Comparison of ENCODE assay signal across 11 mouse cellular contexts in genomic region chr7:65638170-65638770, GRCm38 (mm10). TPM values are rescaled to one million over a fixed set of nuclear protein-coding genes. Genes with fewer than 3 reads are reported as not detected.
DNase-seq lines count a peak whose midpoint lies in the region; ATAC-seq and TF ChIP-seq lines count a peak whose summit lies in the region.
"Had no signal": no experiment of that assay in that cellular context is flagged by ENCODE, and none has a peak within 500 bp of the region (broad histone marks: within the 10 kb centered on the region; RNA-seq: fewer than 3 reads in every experiment).

No protein-coding gene starts in this region.

- TF ChIP-seq CTCF in lung, embryonic 14.5 days (IDR thresholded peaks at IDR 0.05; ENCODE audit: low read depth) = peak; percentile 15; the same call in 1 of the 2 replicates

- H3K36me3 ChIP-seq in heart, embryonic 10.5 days = no peaks in the 10 kb centered on the region
- H3K36me3 ChIP-seq in lung, embryonic 14.5 days (ENCODE audit: insufficient read depth) = no peaks in the 10 kb centered on the region
- no peaks in the 10 kb centered on the region for H3K36me3 ChIP-seq in forebrain, embryonic 14.5 days (ENCODE audit: control insufficient read depth, insufficient read depth, low read length)
- H3K36me3 ChIP-seq in midbrain, embryonic 14.5 days (ENCODE audit: control insufficient read depth, insufficient read depth, low read length) = no peaks in the 10 kb centered on the region
- H3K36me3 ChIP-seq: heart, embryonic 13.5 days; limb, embryonic 15.5 days had no signal

- H3K9me3 ChIP-seq in heart, embryonic 10.5 days = no peaks in the 10 kb centered on the region
- H3K9me3 ChIP-seq in lung, embryonic 14.5 days (ENCODE audit: low read depth, low read length) = no peaks in the 10 kb centered on the region
- no peaks in the 10 kb centered on the region for H3K9me3 ChIP-seq in forebrain, embryonic 14.5 days (replicated peaks; ENCODE audit: control insufficient read depth, low read length)
- H3K9me3 ChIP-seq in midbrain, embryonic 14.5 days (ENCODE audit: control insufficient read depth, low read length) = no peaks in the 10 kb centered on the region
- H3K9me3 ChIP-seq: heart, embryonic 13.5 days; limb, embryonic 15.5 days had no signal

- no peak overlapping the region for H3K4me3 ChIP-seq in heart, embryonic 10.5 days
- no peak overlapping the region for H3K4me3 ChIP-seq in lung, embryonic 14.5 days (ENCODE audit: low read depth, low read length)
- H3K4me3 ChIP-seq in forebrain, embryonic 14.5 days (ENCODE audit: low read depth, low read length) = no peak overlapping the region
- H3K4me3 ChIP-seq in midbrain, embryonic 14.5 days (replicated peaks; ENCODE audit: low read depth, low read length) = no peak overlapping the region
- H3K4me3 ChIP-seq: heart, embryonic 13.5 days; limb, embryonic 15.5 days had no signal

- intact Hi-C loops in heart, postnatal 10 days (cut with DNase I) = no loop called here
- intact Hi-C loops in gastrocnemius, postnatal 14 days (cut with DNase I; ENCODE audit: low total_unique reads) = no loop called here

- H3K4me2 ChIP-seq in lung, embryonic 14.5 days = no peak overlapping the region
- H3K4me2 ChIP-seq in forebrain, embryonic 14.5 days (ENCODE audit: low read length) = no peak overlapping the region
- no peak overlapping the region for H3K4me2 ChIP-seq in midbrain, embryonic 14.5 days (ENCODE audit: low read length)
- H3K4me2 ChIP-seq: heart, embryonic 13.5 days; limb, embryonic 15.5 days had no signal

- 72% methylated on average over 7 of the region's 7 CpGs for WGBS in heart, embryonic 10.5 days
- 64% methylated on average over 7 of the region's 7 CpGs for WGBS in lung, embryonic 14.5 days
- 25% methylated on average over 7 of the region's 7 CpGs for WGBS in forebrain, embryonic 14.5 days
- WGBS in midbrain, embryonic 14.5 days = 60% methylated on average over 7 of the region's 7 CpGs

- ATAC-seq in lung, embryonic 14.5 days (ENCODE audit: insufficient read depth) = no peak
- ATAC-seq in forebrain, embryonic 14.5 days = peak; percentile 78
- peak; percentile 24; the same call in 1 of the 2 replicates for ATAC-seq in midbrain, embryonic 14.5 days (ENCODE audit: low FRiP score, low TSS enrichment)

- H3K27ac ChIP-seq in heart, embryonic 10.5 days = no peak overlapping the region
- no peak overlapping the region for H3K27ac ChIP-seq in lung, embryonic 14.5 days (ENCODE audit: low read depth)
- H3K27ac ChIP-seq in forebrain, embryonic 14.5 days (ENCODE audit: low read depth, low read length) = no peak overlapping the region
- no peak overlapping the region for H3K27ac ChIP-seq in midbrain, embryonic 14.5 days (replicated peaks; ENCODE audit: low read depth, low read length)
- H3K27ac ChIP-seq: heart, embryonic 13.5 days; limb, embryonic 15.5 days had no signal

- H3K4me1 ChIP-seq in heart, embryonic 10.5 days = 0 out of 2 replicates have a peak, but pooled peaks cover 9% of the 10 kb centered on the region
- H3K4me1 ChIP-seq in lung, embryonic 14.5 days (ENCODE audit: insufficient read depth) = no peaks in the 10 kb centered on the region
- H3K4me1 ChIP-seq in forebrain, embryonic 14.5 days (ENCODE audit: control insufficient read depth, insufficient read depth, low read length) = no peaks in the 10 kb centered on the region
- no peaks in the 10 kb centered on the region for H3K4me1 ChIP-seq in midbrain, embryonic 14.5 days (ENCODE audit: control insufficient read depth, insufficient read depth, low read length)
- H3K4me1 ChIP-seq: limb, embryonic 15.5 days had no signal

- DNase-seq in heart, embryonic 10.5 days (ENCODE audit: low spot score) = peak; percentile 51
- no peak for DNase-seq in heart, postnatal 10 days
- no peak for DNase-seq in lung, embryonic 14.5 days
- no peak for DNase-seq in lung, postnatal 4 days
- DNase-seq in forebrain, embryonic 14.5 days (ENCODE audit: low spot score) = peak; percentile 65
- no peak for DNase-seq in midbrain, embryonic 14.5 days
- no peak for DNase-seq in gastrocnemius, postnatal 14 days
- DNase-seq: layer of hippocampus, adult 9-11 months; right cerebral cortex, postnatal 14 days had no signal

- no peak overlapping the region for H3K9ac ChIP-seq in lung, embryonic 14.5 days
- H3K9ac ChIP-seq in forebrain, embryonic 14.5 days (ENCODE audit: low read length) = no peak overlapping the region
- no peak overlapping the region for H3K9ac ChIP-seq in midbrain, embryonic 14.5 days (replicated peaks; ENCODE audit: low read length)
- H3K9ac ChIP-seq: heart, embryonic 13.5 days; limb, embryonic 15.5 days had no signal

- peaks cover 14% of the 10 kb centered on the region; the same call in 1 of the 2 replicates for H3K27me3 ChIP-seq in heart, embryonic 10.5 days (ENCODE audit: insufficient read depth, poor library complexity, severe bottlenecking)
- no peaks in the 10 kb centered on the region for H3K27me3 ChIP-seq in lung, embryonic 14.5 days (ENCODE audit: insufficient read depth, low read length)
- no peaks in the 10 kb centered on the region for H3K27me3 ChIP-seq in forebrain, embryonic 14.5 days (replicated peaks; ENCODE audit: control insufficient read depth, insufficient read depth, low read length)
- H3K27me3 ChIP-seq in midbrain, embryonic 14.5 days (ENCODE audit: control insufficient read depth, insufficient read depth, low read length) = 0 out of 2 replicates have a peak, but pooled peaks cover 6% of the 10 kb centered on the region
- H3K27me3 ChIP-seq: limb, embryonic 15.5 days had no signal

RNA-seq across cellular contexts. Expression of gene Tarsl2, which starts 6.4 kb away (rescaled TPM):
- 13.1 and 17.4 TPM in 2 replicates for polyA plus RNA-seq in heart, embryonic 10.5 days (2016; fragmentation: Nextera tagmentation; extraction: Ambion mirVana)
- 10 to 100 TPM; 26.7 to 27.7 TPM for total RNA-seq in heart, postnatal 10 days (2021)
- polyA plus RNA-seq in lung, embryonic 14.5 days (2014; fragmentation: Nextera tagmentation; extraction: Ambion mirVana) = 9.1 and 10.4 TPM in 2 replicates
- polyA plus RNA-seq in forebrain, embryonic 14.5 days (2014; fragmentation: Nextera tagmentation; extraction: Ambion mirVana) = 14.9 and 15.3 TPM in 2 replicates
- 12.4 and 17.6 TPM in 2 replicates for polyA plus RNA-seq in midbrain, embryonic 14.5 days (2014; fragmentation: Nextera tagmentation; extraction: Ambion mirVana)
- 10 to 100 TPM; 39.0 to 41.0 TPM for total RNA-seq in gastrocnemius, postnatal 14 days (2021)

RNA-seq across cellular contexts. Expression of gene Tm2d3, which starts 52.7 kb away (rescaled TPM):
- polyA plus RNA-seq in heart, embryonic 10.5 days (2016; fragmentation: Nextera tagmentation; extraction: Ambion mirVana) = 50.1 and 59.0 TPM in 2 replicates
- 10 to 100 TPM; 19.0 to 24.0 TPM for total RNA-seq in heart, postnatal 10 days (2021)
- polyA plus RNA-seq in lung, embryonic 14.5 days (2014; fragmentation: Nextera tagmentation; extraction: Ambion mirVana) = 70.4 and 76.3 TPM in 2 replicates
- 96.9 and 109 TPM in 2 replicates for polyA plus RNA-seq in forebrain, embryonic 14.5 days (2014; fragmentation: Nextera tagmentation; extraction: Ambion mirVana)
- polyA plus RNA-seq in midbrain, embryonic 14.5 days (2014; fragmentation: Nextera tagmentation; extraction: Ambion mirVana) = 85.2 and 90.8 TPM in 2 replicates
- total RNA-seq in gastrocnemius, postnatal 14 days (2021) = 10 to 100 TPM; 11.5 to 14.5 TPM

Comparison
In these comparisons a context has a peak if more than half of its experiments do, and no peak if none do; other contexts are left out.
1. DNase-seq: peak in heart, embryonic 10.5 days (single experiment) and forebrain, embryonic 14.5 days (single experiment); none in heart, postnatal 10 days (0 of 2), lung, embryonic 14.5 days (single experiment), lung, postnatal 4 days (0 of 2), midbrain, embryonic 14.5 days (single experiment) and gastrocnemius, postnatal 14 days (single experiment).